Mouse (Mus musculus): ENCODE data around the gene Cab39l. TPM values are rescaled to one million over a fixed set of nuclear protein-coding genes. Genes with fewer than 3 reads are reported as not detected.

The Cab39l gene
- polyA plus RNA-seq, 1 experiment from 2014 or later: 49.3 TPM

GRCm38 (mm10) chr14:59632067-59632466 is 191.3 kb downstream of the Cab39l start:
- no peak for ATAC-seq (ENCODE audit: insufficient number of reproducible peaks, insufficient read depth, low FRiP score, low read depth)
- no peak overlapping the region for H3K27ac ChIP-seq (ENCODE audit: low read length)
- no peak overlapping the region for H3K9ac ChIP-seq (replicated peaks; ENCODE audit: low read depth, low read length)
- H3K4me3 ChIP-seq (ENCODE audit: low read depth, low read length): no peak overlapping the region
- 90% methylated on average over 6 of the region's 6 CpGs for WGBS
- H3K4me2 ChIP-seq (replicated peaks; ENCODE audit: low read depth, low read length): no peak overlapping the region
- H3K4me1 ChIP-seq (ENCODE audit: control insufficient read depth, insufficient read depth, low read length): 0 out of 2 replicates have a peak, but pooled peaks cover 2% of the 10 kb centered on the region
- no peaks in the 10 kb centered on the region; the same call in 1 of the 2 replicates for H3K36me3 ChIP-seq (ENCODE audit: control insufficient read depth, insufficient read depth, low read length)
- H3K9me3 ChIP-seq (ENCODE audit: control insufficient read depth, low read depth, low read length): no peaks in the 10 kb centered on the region
- H3K27me3 ChIP-seq (ENCODE audit: control insufficient read depth, insufficient read depth, low read length): no peaks in the 10 kb centered on the region

- Histone ChIP-seq H3K4me3 (ENCODE audit: low read depth, low read length) (no peak overlapping the region), H3K9ac (replicated peaks; ENCODE audit: low read depth, low read length) (no peak overlapping the region), H3K36me3 (ENCODE audit: control insufficient read depth, insufficient read depth, low read length) (no peaks in the 10 kb centered on the region; the same call in 1 of the 2 replicates), H3K27ac (ENCODE audit: low read length) (no peak overlapping the region), H3K4me1 (ENCODE audit: control insufficient read depth, insufficient read depth, low read length) (no peaks in the 10 kb centered on the region), H3K9me3 (ENCODE audit: control insufficient read depth, low read depth, low read length) (no peaks in the 10 kb centered on the region), H3K4me2 (replicated peaks; ENCODE audit: low read depth, low read length) (no peak overlapping the region), H3K27me3 (ENCODE audit: control insufficient read depth, insufficient read depth, low read length) (no peaks in the 10 kb centered on the region)
- ATAC-seq (ENCODE audit: insufficient number of reproducible peaks, insufficient read depth, low FRiP score, low read depth): no peak
- 81% methylated on average over 5 of the region's 5 CpGs for WGBS
Measured at GRCm38 (mm10) chr14:59633295-59633898, 192.6 kb downstream of the Cab39l start.

- ATAC-seq (ENCODE audit: insufficient number of reproducible peaks, insufficient read depth, low FRiP score, low read depth): no peak
- Histone ChIP-seq H3K36me3 (ENCODE audit: control insufficient read depth, insufficient read depth, low read length) (no peaks in the 10 kb centered on the region; the same call in 1 of the 2 replicates), H3K4me2 (replicated peaks; ENCODE audit: low read depth, low read length) (no peak overlapping the region), H3K9ac (replicated peaks; ENCODE audit: low read depth, low read length) (no peak overlapping the region), H3K4me3 (ENCODE audit: low read depth, low read length) (no peak overlapping the region), H3K4me1 (ENCODE audit: control insufficient read depth, insufficient read depth, low read length) (no peaks in the 10 kb centered on the region), H3K27me3 (ENCODE audit: control insufficient read depth, insufficient read depth, low read length) (no peaks in the 10 kb centered on the region), H3K27ac (ENCODE audit: low read length) (no peak overlapping the region), H3K9me3 (ENCODE audit: control insufficient read depth, low read depth, low read length) (no peaks in the 10 kb centered on the region)
- 83% methylated on average over 9 of the region's 9 CpGs for WGBS
Measured at GRCm38 (mm10) chr14:59633988-59634387, 193.2 kb downstream of the Cab39l start.

Other genes with a start within 250 kb of the Cab39l start
- 70.6 and 73.9 TPM in 2 replicates for gene Rcbtb1, start 239.8 kb upstream of the Cab39l start, polyA plus RNA-seq (2014; fragmentation: Nextera tagmentation; extraction: Ambion mirVana)
- not detected in 2 replicates for gene Gm6904, start 180.8 kb upstream of the Cab39l start, polyA plus RNA-seq (2014; fragmentation: Nextera tagmentation; extraction: Ambion mirVana)
- gene Phf11a, start 143.4 kb upstream of the Cab39l start, polyA plus RNA-seq (2014; fragmentation: Nextera tagmentation; extraction: Ambion mirVana): 0.26 TPM in 1 of 2 replicates, not detected in the other
- gene Phf11b, start 99.6 kb upstream of the Cab39l start, polyA plus RNA-seq (2014; fragmentation: Nextera tagmentation; extraction: Ambion mirVana): 0.53 and 1.6 TPM in 2 replicates
- 2.3 and 2.8 TPM in 2 replicates for gene Phf11d, start 75.5 kb upstream of the Cab39l start, polyA plus RNA-seq (2014; fragmentation: Nextera tagmentation; extraction: Ambion mirVana)
- gene Phf11c, start 45.6 kb upstream of the Cab39l start, polyA plus RNA-seq (2014; fragmentation: Nextera tagmentation; extraction: Ambion mirVana): 0.87 and 0.88 TPM in 2 replicates
- 10.0 and 10.5 TPM in 2 replicates for gene Setdb2, start 88 bp upstream of the Cab39l start, polyA plus RNA-seq (2014; fragmentation: Nextera tagmentation; extraction: Ambion mirVana)
- 41.7 and 42.7 TPM in 2 replicates for gene Cdadc1, start 157.0 kb downstream of the Cab39l start, polyA plus RNA-seq (2014; fragmentation: Nextera tagmentation; extraction: Ambion mirVana)
- gene Shisa2, start 184.3 kb downstream of the Cab39l start, polyA plus RNA-seq (2014; fragmentation: Nextera tagmentation; extraction: Ambion mirVana): 8.3 and 10.4 TPM in 2 replicates

Measured in stomach, embryonic 14.5 days (tissue).